Mouse (Mus musculus): Measurements from ENCODE around the gene Cetn3. TPM values are rescaled to one million over a fixed set of nuclear protein-coding genes. Genes with fewer than 3 reads are reported as not detected.

Gene Cetn3
- polyA plus RNA-seq, 1 experiment from 2014 or later = 88.5 TPM

DNA sequence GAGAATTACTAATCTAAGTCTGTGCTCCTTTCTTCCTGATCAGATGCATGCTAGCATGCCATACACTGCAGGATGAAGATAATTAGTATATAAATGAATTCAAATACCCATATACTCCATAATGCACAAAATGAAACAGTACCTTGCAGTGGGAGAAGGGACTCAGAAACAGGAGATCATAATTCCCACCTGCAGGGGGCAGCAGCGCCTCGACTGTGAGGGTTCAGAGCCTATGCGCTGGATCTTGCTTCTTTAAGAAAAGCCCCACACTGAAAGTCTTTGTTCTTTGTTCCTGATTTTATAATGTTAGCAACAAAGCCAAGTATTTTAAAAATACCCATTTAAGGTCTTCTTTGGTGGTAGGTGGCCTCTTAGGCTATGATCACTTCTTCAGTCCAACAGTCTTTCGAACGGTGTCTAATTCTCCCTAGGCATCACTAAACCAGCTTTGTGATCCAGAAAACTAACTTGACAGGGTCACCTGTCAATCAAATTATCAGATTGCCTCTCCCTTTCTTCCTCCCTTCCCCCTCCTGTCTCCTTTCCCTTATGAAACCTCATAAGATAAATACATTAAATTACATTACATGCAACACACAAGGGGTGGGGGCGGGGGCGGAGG is 15.7 kb upstream of the Cetn3 start:
- Histone ChIP-seq H3K4me3 (replicated peaks) (no peak overlapping the region), H3K4me1 (replicated peaks) (no peaks in the 10 kb centered on the region), H3K9me3 (replicated peaks) (no peaks in the 10 kb centered on the region), H3K4me2 (no peak overlapping the region), H3K9ac (no peak overlapping the region), H3K27me3 (no peaks in the 10 kb centered on the region), H3K27ac (replicated peaks) (no peak overlapping the region), H3K36me3 (replicated peaks) (no peaks in the 10 kb centered on the region)
- no peak for ATAC-seq (ENCODE audit: insufficient read depth)
- 79% methylated on average over 7 of the region's 7 CpGs for WGBS (ENCODE audit: insufficient replicate concordance)

DNA sequence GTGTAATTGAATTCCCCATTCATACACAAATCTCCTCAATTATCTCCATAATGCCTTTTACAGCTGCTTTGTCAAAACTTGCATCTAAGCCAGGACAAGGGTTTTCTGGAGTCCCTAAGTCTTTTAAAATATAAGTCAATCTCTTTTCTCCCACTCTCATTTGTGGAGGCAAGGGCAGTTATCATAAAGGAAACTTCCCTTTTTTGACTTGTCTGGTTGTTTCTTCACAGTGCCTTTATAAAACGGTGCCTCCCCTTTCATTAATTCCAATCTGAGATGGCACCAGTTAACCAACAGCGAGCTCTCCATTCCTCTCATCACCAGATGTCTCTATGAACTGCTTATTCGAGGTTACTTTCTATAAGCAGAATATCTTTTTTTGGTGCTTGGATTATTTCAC is 6.7 kb upstream of the Cetn3 start:
- 44% methylated on average over 3 of the region's 3 CpGs for WGBS (ENCODE audit: insufficient replicate concordance)
- Histone ChIP-seq H3K36me3 (replicated peaks) (no peaks in the 10 kb centered on the region), H3K4me2 (no peak overlapping the region), H3K4me1 (replicated peaks) (no peaks in the 10 kb centered on the region), H3K9me3 (replicated peaks) (no peaks in the 10 kb centered on the region), H3K4me3 (replicated peaks) (no peak overlapping the region), H3K27me3 (no peaks in the 10 kb centered on the region), H3K9ac (no peak overlapping the region), H3K27ac (replicated peaks) (no peak overlapping the region)
- no peak for ATAC-seq (ENCODE audit: insufficient read depth)

DNA sequence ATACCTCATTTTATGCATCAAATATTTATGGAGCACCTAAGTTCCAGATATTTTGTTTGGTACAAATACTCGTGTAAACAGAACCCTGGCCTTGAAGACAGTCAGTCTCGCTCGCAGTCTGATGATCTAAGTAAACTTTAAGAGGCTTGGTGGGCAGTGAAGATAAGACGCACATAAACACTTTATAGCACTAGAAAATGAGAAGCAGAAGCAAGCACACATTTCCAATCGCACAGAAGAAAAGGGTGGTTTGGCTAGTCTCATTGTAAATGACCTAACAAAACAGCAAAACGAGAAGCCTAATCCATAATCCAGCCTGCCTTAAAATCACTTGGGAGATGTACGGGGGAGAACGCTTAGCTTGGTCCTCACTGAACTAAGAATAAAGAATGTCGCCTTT is 402 bp upstream of the Cetn3 start:
- ATAC-seq (ENCODE audit: insufficient read depth) = no peak
- 17% methylated on average over 9 of the region's 9 CpGs for WGBS (ENCODE audit: insufficient replicate concordance)
- peaks cover 21% of the 10 kb centered on the region for H3K4me1 ChIP-seq (replicated peaks)
- peak overlapping the region; percentile 93 for H3K4me2 ChIP-seq
- peak overlapping the region; percentile 73 for H3K27ac ChIP-seq (replicated peaks)
- no peaks in the 10 kb centered on the region for H3K27me3 ChIP-seq
- peak overlapping the region; percentile 65 for H3K9ac ChIP-seq
- no peaks in the 10 kb centered on the region for H3K9me3 ChIP-seq (replicated peaks)
- H3K4me3 ChIP-seq (replicated peaks) = peak overlapping the region; percentile 90
- peaks cover 15% of the 10 kb centered on the region for H3K36me3 ChIP-seq (replicated peaks)

DNA sequence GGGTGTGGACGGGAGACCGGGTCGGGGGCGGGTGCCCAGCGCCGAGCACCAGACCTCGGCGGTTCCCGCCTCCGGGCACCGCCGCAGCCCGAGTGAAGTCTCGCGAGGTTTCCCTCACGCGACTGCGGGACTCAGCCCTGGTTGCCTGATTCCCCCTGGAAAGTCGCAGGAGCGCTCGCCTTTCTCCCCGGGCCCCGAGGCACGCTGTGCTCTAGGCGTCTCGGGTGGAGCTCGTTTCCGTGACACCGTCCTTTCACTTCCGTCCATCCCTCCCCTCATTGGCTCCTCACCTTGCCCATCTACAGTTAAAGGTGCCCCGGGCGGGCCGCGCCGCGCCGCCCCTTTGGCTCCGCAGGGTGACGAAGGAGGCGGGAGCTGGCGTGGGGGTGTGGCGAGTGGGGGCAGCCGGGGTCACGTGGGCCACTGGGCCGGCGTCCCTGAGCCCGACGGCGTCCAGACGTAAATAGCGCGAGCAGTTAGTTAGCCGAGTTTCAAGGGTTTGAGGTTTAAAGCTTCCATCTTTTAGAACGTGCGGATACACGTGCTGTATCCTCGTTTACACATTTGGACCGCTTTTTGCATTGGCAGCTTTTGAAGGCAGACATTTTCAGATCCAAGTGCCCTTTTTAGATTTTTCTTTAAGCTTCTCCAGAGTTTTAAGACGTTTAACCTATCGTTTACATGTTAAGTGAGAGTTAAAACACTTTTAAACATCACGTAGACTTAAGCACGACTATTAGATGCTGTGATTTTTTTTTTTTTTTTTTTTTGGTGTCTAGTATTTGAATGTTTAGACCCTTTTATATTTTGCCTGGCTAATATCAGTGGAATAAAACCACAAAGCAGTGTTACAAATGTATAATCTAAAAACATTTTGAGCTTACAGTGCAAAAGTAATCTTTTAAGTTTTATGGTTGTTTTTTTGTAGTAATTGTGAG is 797 bp downstream of the Cetn3 start:
- under 1% methylated on average over 62 of the region's 62 CpGs for WGBS (ENCODE audit: insufficient replicate concordance)
- Histone ChIP-seq H3K27me3 (no peaks in the 10 kb centered on the region), H3K27ac (replicated peaks) (peak overlapping the region; percentile 94), H3K9ac (peak overlapping the region; percentile 87), H3K4me1 (replicated peaks) (peaks cover 21% of the 10 kb centered on the region), H3K36me3 (replicated peaks) (peaks cover 24% of the 10 kb centered on the region), H3K9me3 (replicated peaks) (no peaks in the 10 kb centered on the region), H3K4me2 (peak overlapping the region; percentile 93), H3K4me3 (replicated peaks) (peak overlapping the region; percentile 90)
- ATAC-seq (ENCODE audit: insufficient read depth) = peak; percentile 98

DNA sequence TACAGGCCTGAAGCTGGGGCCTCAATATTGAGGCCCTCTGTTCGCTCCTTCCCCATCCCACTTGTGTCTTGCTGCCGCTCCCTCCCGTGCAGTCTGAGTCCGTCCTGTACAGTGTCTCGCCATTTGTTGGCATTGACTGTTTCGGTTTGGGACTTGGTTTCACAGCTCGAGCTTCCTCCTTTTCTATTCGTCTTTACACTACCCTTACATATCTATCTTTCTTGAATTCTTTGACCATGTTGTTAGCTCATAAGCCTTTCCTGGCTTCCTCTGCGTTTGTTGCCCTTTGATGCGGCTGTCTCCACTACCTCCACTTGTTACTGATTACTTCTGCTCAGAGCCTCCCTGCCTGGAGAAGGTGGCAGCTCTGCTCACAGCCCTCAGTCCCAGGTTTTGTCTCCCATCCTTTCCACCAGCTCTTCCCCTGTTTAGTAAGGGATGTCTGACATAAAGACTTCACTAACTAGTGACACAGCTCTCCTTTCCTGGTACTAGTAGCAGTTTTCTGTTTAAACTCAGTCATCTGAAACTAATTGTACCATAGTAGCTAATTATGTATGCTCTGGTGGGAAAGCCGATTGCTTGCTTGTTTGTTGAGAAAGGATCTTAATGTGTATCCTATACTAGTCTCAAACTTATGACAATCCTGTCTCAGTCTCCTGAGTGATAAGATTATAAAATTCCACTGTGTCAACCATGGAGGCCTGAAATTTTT is 3.0 kb downstream of the Cetn3 start:
- Histone ChIP-seq H3K4me2 (no peak overlapping the region), H3K4me3 (replicated peaks) (no peak overlapping the region), H3K4me1 (replicated peaks) (peaks cover 21% of the 10 kb centered on the region), H3K9me3 (replicated peaks) (no peaks in the 10 kb centered on the region), H3K36me3 (replicated peaks) (peaks cover 37% of the 10 kb centered on the region), H3K27ac (replicated peaks) (no peak overlapping the region), H3K9ac (peak overlapping the region; percentile 4; the same call in 1 of the 2 replicates), H3K27me3 (no peaks in the 10 kb centered on the region)
- WGBS (ENCODE audit: insufficient replicate concordance) = 80% methylated on average over 11 of the region's 11 CpGs
- no peak for ATAC-seq (ENCODE audit: insufficient read depth)

DNA sequence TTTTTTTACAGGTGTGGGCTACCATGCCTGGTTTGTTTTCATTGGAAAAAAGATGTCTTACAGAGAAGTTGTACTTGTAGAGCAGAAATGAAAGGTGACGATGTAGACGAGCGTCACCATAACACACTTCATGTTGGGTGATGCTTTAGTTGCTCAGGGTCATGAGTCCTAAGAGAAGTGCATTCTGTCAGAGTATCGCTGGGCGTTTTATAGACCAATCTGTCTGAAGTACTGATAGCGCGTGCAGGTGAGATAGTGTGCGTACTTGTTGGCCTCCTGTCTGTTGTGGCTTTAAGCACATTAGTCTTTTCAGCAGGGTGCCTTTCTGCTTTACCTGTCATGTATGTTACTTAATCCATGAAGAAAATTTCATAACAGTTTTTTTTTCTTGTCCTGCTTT is 7.3 kb downstream of the Cetn3 start:
- H3K36me3 ChIP-seq (replicated peaks) = peaks cover 47% of the 10 kb centered on the region
- no peak for ATAC-seq (ENCODE audit: insufficient read depth)
- 0 out of 2 replicates have a peak, but pooled peaks cover under 1% of the 10 kb centered on the region for H3K4me1 ChIP-seq (replicated peaks)
- no peak overlapping the region for H3K9ac ChIP-seq
- WGBS (ENCODE audit: insufficient replicate concordance) = 88% methylated on average over 8 of the region's 8 CpGs
- no peaks in the 10 kb centered on the region for H3K27me3 ChIP-seq
- no peak overlapping the region for H3K4me2 ChIP-seq
- no peak overlapping the region for H3K4me3 ChIP-seq (replicated peaks)
- no peaks in the 10 kb centered on the region for H3K9me3 ChIP-seq (replicated peaks)
- H3K27ac ChIP-seq (replicated peaks) = no peak overlapping the region

DNA sequence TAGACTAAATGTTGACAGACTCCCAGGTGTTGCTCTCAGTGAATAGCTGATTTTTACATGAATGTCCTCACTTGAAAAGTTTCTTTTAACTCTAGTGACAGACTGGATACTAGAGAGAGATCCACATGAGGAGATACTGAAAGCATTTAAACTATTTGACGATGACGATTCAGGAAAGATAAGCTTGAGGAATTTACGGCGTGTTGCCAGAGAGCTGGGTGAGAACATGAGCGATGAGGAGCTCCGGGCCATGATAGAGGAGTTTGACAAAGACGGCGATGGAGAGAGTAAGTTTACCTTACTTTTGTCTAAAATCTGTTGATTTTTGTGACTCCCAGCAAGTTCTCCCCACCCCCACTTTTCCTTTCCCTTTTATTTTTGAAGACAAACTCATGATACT is 9.0 kb downstream of the Cetn3 start:
- Histone ChIP-seq H3K36me3 (replicated peaks) (peaks cover 39% of the 10 kb centered on the region), H3K4me3 (replicated peaks) (no peak overlapping the region), H3K4me2 (no peak overlapping the region), H3K27me3 (no peaks in the 10 kb centered on the region), H3K27ac (replicated peaks) (no peak overlapping the region), H3K9me3 (replicated peaks) (no peaks in the 10 kb centered on the region), H3K9ac (no peak overlapping the region), H3K4me1 (replicated peaks) (no peaks in the 10 kb centered on the region)
- no peak for ATAC-seq (ENCODE audit: insufficient read depth)
- 70% methylated on average over 8 of the region's 8 CpGs for WGBS (ENCODE audit: insufficient replicate concordance)

DNA sequence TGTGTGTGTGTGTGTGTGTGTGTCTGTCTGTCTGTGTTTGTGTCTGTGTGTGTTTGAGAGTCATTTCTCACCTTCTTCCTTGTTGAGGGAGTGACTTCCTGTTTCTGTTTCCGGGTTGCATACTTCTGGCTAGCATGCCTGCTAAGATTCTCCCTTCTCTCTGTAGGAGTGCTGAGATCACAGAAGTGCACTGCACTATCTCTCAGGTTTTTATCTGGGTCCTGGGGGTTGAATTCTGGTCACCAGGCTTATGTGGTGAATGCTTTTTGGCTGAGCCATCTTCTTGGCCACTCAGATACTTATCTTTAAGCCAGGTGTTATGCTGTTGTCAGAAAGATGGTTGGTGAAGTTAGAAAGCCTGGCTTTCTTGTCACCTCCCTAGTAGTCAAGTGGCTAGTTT is 11.0 kb downstream of the Cetn3 start:
- Histone ChIP-seq H3K4me2 (no peak overlapping the region), H3K27ac (replicated peaks) (no peak overlapping the region), H3K27me3 (no peaks in the 10 kb centered on the region), H3K4me3 (replicated peaks) (no peak overlapping the region), H3K36me3 (replicated peaks) (peaks cover 24% of the 10 kb centered on the region), H3K9ac (no peak overlapping the region), H3K9me3 (replicated peaks) (no peaks in the 10 kb centered on the region), H3K4me1 (replicated peaks) (no peaks in the 10 kb centered on the region)
- no peak for ATAC-seq (ENCODE audit: insufficient read depth)
- 26% methylated on average over 1 of the region's 1 CpGs for WGBS (ENCODE audit: insufficient replicate concordance)

DNA sequence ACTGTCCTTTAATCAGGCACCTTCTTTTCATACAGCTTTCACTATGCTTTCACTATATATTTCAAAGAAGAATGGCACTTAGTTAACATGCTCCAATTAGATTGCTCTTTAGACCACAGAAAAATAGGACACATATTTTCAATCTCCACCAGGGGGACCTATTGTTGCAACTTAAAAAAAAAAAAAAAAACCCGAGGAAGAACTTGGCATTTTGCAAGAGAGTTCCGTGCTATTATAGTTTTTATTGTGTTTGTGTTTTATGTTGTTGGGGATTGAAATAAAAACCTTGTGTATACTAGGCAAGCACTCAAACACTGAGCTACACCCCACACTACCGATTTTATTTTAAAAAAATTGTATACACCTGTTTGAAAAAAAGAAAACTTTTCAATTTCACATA is 18.2 kb downstream of the Cetn3 start:
- Histone ChIP-seq H3K9ac (no peak overlapping the region), H3K27ac (replicated peaks) (no peak overlapping the region), H3K36me3 (replicated peaks) (no peaks in the 10 kb centered on the region), H3K4me3 (replicated peaks) (no peak overlapping the region), H3K4me2 (no peak overlapping the region), H3K27me3 (no peaks in the 10 kb centered on the region), H3K4me1 (replicated peaks) (no peaks in the 10 kb centered on the region), H3K9me3 (replicated peaks) (no peaks in the 10 kb centered on the region)
- WGBS (ENCODE audit: insufficient replicate concordance) = 30% methylated on average over 3 of the region's 3 CpGs
- ATAC-seq (ENCODE audit: insufficient read depth) = no peak

DNA sequence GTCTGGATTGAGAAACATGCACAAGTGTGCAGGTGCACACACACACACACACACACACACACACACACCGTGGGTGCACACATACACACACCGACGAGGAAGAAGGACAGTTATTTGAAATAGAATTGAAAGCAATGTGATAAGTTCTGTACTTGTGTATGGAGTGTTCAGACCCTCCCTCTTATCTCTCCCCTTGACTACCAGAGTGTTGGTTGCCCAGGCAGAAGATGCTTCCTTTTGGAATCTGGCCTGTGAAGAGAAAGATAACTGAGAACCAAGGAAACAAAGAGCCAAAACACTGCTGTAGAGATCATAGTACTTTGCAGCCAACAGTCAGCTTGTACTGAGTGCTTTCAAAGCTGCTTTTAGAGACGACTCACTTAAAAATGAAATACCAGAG is 20.8 kb downstream of the Cetn3 start:
- 0 out of 2 replicates have a peak, but pooled peaks cover 7% of the 10 kb centered on the region for H3K4me1 ChIP-seq (replicated peaks)
- no peak overlapping the region for H3K27ac ChIP-seq (replicated peaks)
- WGBS (ENCODE audit: insufficient replicate concordance) = 49% methylated on average over 4 of the region's 4 CpGs
- no peaks in the 10 kb centered on the region for H3K9me3 ChIP-seq (replicated peaks)
- no peaks in the 10 kb centered on the region for H3K36me3 ChIP-seq (replicated peaks)
- H3K27me3 ChIP-seq = no peaks in the 10 kb centered on the region
- ATAC-seq (ENCODE audit: insufficient read depth) = no peak
- H3K9ac ChIP-seq = no peak overlapping the region
- H3K4me3 ChIP-seq (replicated peaks) = no peak overlapping the region
- no peak overlapping the region for H3K4me2 ChIP-seq

DNA sequence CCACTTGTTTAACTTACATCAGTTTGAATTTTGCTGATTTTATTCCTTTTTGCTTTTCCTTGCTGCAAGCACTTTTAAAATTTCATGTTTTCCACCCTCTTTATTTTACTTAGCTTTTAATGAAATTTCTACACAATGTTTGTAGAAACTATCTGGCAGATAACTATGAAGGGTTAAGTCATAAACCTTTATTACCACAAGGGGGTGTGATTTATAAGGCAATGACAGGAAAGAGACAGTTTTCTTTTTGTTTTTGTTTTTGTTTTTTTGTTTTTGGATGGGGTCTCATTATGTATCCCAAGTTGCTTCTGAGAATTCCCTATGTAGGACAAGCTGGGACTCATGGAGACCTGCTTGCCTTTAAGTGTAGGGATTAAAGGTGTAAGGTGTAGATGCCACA is 39.9 kb downstream of the Cetn3 start:
- Histone ChIP-seq H3K9ac (no peak overlapping the region), H3K4me3 (replicated peaks) (no peak overlapping the region), H3K9me3 (replicated peaks) (no peaks in the 10 kb centered on the region), H3K4me1 (replicated peaks) (no peaks in the 10 kb centered on the region), H3K36me3 (replicated peaks) (no peaks in the 10 kb centered on the region), H3K27ac (replicated peaks) (no peak overlapping the region), H3K4me2 (no peak overlapping the region), H3K27me3 (no peaks in the 10 kb centered on the region)
- ATAC-seq (ENCODE audit: insufficient read depth) = no peak

Data from liver, embryonic 15.5 days (tissue).